Mouse (Mus musculus) layer of hippocampus, adult 18-20 months (tissue): ENCODE results near the gene Alpk3. TPM values are rescaled to one million over a fixed set of nuclear protein-coding genes. Genes with fewer than 3 reads are reported as not detected.

Experiments
- DNase-seq, 2 experiments: peaks; one replicate each; pipeline ENCODE4 v3.0.0; 2022; ENCODE audit warnings: low spot score in 2 of 2
- long read RNA-seq: library from polyadenylated mRNA; stranded (forward); transcript quantifications from one replicate; pipeline ENCODE4 v2.0.0, GENCODE M21; 2021
- total RNA-seq, 2 experiments: library from RNA; stranded (reverse); gene quantifications; 2 replicates each; pipeline ENCODE4 v1.2.3; 2021

Gene Alpk3
- total RNA-seq, result under 1 TPM; 0.79 to 0.82 TPM
- long read RNA-seq, result 0 reads

DNA sequence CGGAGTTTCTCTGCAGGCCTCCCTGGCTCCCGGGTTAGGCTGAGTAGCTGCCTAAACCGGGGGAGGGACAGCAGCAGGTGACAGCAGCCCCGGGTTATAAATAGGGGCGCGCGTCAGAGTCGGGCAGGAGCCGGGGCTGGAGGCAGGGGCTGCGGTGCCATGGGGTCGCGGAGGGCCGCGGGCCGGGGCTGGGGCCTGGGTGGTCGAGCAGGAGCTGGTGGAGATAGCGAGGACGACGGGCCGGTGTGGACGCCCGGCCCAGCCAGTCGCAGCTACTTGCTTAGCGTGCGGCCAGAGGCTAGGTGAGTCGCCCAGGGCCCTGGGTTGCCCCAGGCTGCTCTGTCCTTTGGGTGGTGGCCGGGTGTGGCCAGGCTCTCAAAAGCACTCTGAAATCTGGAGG is at the start of gene Alpk3:
Gene Alpk3, plus strand, starts transcription at position 130 of the 400 bp plus-strand sequence.
- DNase-seq, result no peak

DNA sequence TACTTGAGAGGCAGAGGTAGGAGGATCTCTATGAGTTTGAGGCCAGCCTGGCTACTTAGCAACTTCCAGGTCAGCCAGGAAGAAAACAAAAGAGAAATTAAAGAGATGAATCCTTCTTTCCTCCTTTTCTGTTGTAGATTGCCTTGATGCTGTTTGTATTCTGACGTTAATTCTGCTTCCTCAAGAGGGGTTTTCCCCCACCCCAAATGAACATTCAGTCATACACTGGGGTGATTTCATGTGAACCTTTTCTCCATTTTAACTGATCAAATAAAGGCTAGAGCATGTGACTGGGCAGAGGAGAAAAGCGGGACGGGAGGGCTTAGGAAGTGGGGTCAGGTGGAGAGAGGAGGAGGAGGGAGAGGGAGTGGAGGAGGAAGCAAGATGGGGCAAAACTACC is 49.1 kb upstream of the Alpk3 start:
- no peak for DNase-seq

DNA sequence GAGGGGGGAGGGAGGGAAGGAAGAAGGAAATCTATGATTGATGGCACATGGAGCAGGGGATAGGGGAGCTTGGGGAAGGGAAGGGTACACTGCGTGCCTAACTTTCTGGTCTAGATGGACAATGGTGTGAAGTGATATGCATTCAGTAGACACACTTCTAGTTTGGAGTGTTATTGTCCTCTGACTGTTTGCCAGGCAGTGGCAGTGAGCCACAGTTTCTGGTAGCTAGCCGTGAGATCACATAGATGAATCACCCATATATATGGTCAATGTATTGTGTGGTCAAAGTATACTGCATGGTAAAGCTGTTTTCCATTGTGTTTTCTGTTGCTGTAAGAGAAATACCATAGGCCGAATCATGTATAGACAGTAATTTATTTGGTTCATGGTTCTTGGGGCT is 45.8 kb upstream of the Alpk3 start:
- no peak for DNase-seq

DNA sequence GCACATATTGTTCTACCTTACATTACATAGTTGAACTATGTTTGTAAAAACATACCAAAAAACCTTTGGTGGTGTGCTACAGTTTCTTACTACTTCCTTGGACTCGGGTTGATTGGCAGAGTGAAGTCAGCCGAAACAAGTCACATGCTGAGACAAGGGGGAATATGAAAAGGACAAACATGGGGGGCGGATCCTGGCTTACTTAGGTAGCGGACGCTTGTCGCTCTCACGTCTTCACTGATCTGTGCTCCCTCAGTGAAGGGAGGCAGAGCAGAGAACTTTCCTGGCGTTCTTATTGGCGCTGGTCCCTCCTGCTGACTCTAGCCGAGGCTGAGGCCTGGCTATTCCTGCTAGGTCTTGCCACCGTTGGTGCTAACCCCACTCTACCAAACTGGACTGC is 37.1 kb upstream of the Alpk3 start:
- DNase-seq, result no peak

DNA sequence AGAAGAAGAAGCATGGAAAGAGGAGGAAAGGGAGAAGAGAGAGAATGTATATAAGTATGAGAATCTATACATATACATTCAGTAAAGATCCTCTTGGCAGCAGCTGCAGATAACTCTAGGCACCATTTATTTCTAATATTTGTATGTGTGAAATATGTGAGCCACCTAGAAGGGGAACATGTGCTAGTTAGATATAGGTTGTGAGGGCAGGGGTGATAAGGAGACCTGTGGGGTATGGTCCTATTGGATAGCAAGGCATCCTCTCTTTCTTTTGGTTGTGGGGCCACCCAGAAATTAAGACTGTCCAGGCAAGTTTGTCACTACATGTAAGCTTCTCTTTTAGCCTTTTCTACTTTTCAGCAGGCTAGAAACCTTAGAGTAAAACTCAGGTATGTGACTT is 34.7 kb upstream of the Alpk3 start:
- no peak for DNase-seq

DNA sequence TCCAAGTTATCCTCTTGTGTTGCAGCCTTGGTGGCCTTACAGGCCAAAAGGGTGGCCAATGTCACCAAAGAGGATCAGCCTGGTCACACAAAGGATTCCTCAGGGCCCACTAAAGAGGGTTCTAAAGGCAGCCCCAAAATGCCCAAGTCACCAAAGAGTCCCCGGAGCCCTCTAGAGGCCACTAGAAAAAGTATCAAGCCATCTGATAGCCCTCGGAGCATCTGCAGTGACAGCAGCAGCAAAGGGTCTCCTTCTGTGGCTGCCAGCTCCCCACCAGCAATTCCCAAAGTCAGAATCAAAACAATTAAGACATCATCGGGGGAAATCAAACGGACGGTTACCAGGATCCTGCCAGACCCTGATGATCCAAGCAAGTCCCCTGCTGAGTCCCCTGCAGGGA is 33.3 kb upstream of the Alpk3 start:
- DNase-seq, result peak in 1 of 2 experiments; percentile 22

DNA sequence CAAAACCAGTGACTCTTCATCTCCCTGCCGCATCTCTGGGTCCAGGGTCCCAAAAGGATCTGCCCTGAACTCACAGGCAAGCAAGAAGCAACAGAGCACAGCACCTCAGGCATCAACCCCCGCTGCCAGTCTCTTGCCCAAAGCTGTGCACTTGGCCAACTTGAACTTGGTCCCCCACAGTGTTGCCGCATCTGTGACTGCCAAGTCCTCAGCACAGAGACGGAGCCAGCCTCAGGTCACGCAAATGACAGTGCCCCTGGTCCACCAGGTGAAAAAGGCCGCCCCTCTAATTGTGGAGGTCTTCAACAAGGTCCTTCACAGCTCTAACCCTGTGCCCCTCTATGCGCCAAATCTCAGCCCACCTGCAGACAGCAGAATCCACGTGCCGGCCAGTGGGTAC is 32.7 kb upstream of the Alpk3 start:
- no peak for DNase-seq

DNA sequence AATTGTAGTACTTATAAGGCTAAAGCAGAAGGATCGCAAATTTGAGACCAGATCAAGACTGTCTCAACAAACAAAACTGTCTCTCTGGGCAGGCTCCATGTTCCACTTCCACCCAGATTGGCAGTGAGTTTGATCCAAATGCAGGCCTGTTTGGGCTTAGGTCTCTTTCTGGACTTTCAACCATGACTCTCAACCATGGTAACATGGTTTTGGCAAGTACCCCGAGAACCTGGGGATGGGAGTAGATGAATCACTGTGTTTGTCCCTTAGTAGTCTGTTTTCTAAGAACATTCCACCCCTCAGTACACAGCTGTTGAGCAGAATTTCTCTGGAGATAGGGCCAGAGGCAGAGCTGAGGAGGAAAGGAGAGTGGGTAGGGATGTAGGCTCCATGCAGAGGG is 31.6 kb upstream of the Alpk3 start:
- DNase-seq, result no peak

DNA sequence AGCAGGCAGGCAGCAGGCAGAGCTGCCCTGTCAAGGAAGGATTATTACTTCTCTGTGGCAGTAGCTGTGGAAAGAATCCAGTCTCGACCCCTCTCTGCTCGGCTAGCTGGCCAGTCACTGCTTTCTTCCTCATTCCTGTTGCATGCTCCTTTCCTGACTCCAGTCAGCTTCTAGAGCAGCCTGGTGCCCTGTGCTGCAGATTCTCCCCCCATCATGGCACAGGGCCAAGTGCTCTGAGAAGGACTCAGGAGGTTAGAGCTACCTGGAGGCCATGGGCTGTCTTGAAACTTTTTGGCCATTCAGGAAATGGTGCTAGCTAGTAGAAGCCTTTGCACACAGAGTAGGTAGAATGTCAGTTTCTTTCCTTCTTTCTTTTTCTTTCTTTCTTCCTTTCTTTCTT is 17.7 kb upstream of the Alpk3 start:
- DNase-seq, result no peak

DNA sequence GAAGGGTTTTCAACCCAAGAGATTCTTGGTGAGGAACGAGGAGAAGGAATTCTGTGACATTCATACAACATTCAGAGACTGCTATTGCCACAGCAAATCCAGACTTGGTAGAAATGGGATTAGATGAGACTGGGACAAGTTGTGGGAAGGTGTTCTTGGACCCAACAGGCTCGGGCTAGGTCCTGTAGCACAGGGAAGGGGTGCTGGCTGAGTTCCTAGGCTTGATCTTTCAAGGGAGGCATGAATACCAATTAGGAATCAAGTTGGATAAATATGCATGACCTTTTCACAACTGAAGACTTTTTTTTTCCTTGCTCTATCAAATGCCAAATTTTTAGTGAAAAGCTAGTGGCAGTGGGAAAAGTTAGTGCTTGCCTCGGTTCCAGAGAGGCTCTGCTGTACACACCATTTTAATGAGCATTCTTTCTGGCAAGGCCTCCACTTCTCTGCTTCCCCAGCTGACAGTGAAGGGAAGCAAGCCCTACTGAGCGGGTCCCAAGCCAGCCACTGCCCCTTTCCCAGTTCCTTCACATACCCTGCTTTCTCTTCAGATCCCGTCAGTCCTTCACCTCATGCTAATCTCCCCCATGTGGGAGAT is 14.3 kb upstream of the Alpk3 start:
- DNase-seq, result peak in 1 of 2 experiments; percentile 32

DNA sequence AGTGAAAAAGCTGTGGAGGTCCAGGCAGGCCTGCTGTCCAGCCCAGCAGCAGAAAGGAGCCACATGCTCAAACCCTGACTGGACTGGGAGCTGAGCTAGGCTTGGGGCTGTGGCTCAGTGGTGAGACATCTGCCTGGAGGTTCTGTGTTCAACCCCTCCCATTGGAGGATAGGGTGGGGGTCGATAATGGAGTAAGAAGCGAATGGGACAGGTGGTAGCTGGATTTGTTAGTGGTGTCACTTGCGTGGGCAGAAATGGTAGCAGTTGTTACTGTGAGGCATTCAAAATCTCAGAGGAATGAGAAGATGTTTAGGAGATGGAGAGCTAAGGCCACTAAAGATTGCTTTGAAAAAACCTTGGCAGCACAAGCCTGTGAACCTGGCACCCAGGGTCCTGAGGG is 9.6 kb upstream of the Alpk3 start:
- no peak for DNase-seq

DNA sequence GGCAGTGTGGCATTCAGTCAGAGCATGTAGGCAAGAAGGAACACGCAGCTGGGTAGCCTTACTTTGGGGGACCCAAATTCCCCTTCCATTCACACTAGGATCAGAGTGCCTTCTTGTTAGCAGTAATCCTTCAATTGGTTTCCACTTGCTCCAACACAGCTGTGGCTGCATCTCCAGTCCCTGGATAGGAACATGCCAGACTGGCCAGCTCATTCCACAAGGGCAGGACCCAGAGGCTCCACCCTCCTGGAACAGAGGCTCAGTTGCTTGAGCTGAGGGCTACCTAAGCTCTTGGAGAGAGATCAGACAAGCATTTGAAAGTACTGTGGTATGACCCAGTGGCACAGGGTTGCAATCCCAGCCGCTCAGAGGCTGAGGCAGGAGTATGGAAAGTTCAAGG is 8.9 kb upstream of the Alpk3 start:
- no peak for DNase-seq

DNA sequence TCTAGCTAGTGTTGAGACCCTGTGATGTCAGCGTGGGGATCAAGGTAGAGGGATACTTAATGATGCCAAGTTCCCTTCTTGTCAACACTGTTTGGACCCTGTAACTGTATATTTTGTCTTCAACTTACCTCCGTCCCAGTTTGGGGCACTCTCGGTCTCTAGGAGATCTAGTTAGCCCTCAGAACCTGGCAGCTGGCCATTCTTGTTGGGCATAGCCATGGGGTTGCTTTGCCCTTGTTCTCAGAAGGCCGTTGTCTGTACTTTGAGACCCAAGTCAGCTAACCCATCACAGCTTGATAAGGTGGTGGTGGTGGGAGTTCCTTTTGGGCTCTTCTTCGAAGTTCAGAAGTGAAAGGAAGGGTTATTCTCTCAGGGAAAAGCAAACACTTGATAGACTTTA is 7.4 kb upstream of the Alpk3 start:
- DNase-seq, result no peak

DNA sequence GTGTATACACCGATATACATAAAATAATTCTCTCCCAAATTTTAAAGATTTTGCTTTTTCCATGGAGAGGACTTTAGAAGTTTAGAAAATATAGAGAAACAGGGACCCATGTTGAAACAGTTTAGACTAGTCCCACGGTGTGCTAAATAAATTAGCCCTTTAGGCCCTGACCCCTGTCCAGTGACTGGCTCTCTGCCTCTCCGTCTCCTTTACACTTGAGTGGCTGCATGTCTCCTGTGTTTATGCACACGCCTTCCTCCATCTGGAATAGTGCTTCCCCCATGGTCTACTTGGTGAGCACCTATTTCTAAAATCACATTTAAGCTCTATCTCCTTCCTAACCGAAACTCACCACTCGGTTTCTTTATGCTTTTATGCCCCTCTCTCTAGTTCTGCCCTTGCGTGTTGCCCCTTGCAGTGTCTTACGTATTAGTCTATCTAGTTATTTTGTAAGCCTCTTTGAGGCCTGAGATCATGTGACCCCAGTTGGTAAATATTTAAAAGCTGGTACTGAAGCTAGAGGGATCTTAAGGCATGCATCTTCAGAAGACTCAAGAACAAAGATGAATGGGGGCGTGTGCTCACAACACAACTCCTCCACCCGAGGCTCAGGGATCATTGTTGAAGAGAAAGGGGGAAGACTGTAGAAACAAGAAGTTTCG is 1.6 kb upstream of the Alpk3 start:
- DNase-seq, result no peak

DNA sequence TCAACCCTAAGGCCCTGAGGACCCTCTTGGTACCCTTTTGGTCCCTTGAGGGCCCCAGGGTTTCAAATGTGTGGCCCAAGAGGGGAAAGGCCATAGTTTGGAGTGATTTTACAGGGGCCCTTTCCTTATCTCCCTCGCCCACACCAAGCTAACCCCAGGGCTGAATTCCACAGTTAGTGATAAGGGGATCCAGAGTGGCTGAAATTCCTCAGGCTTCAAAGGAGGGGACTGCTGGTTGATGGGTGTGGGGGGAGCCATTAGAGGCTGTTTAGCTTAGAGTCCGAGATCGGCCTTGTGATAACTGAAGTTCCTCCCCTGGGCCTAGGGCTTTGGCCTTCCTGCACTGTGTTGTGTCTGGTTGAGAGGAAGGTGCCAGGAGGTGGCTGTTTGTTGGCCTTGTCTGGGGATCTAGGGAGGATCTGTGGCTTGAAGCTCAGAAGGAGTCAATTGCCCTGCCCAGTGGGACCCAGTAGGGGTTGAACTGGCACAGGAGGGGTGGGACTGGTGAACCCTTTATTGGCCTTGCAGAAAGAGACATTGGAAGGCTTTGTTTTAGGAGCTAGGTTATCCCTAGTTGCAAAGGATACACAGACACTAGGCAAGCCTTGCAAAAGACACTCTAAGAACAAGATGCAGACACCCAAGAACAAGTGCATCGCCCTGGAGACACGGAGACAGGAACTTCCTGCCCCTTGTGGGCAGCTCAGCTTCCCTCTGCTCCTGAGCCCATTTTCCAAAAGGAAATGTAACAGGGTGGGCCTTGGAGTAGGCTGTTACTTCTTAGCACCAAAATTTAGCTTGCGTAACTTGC is 706 bp downstream of the Alpk3 start:
- no peak for DNase-seq

DNA sequence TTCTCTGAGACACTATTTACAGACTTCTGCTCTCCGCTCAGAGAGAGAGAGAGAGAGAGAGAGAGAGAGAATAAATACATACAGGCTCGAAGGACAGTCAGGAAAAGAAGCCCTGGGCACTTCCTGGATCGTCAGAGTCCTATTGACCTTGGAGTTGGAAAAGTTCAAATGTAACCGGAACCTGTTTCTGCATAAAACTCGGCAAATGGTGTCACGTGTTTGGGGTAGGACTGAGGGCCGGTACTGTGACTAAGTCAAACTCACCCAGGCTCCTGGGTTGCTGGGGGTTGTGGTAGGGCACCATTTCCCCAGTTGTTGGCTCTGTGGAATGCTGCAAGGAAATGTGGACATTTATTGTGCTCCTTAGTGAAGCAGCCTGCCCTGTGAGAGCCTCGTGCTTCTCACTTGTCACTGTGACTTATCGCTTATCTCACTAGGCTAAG is 1.3 kb downstream of the Alpk3 start:
- DNase-seq, result no peak

DNA sequence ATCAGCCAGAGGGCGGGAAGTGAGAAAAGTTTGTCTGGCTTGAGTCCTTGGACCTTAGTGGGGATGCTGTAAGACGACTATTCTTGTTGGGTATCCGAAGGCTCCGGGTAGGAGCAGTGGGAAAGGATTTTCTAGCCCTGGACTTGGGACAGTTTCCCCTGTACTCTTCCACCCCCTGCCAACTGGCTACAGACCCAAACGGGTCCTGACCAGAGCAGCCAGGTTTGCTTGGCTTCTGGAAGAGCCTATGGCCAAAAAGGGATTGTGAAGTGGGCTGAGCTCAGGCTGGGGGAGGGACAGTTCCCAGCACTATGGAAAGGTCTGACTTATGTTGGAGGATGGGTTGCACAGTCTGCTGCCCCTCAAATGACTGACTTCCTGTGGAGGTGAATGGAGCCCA is 2.0 kb downstream of the Alpk3 start:
- no peak for DNase-seq

DNA sequence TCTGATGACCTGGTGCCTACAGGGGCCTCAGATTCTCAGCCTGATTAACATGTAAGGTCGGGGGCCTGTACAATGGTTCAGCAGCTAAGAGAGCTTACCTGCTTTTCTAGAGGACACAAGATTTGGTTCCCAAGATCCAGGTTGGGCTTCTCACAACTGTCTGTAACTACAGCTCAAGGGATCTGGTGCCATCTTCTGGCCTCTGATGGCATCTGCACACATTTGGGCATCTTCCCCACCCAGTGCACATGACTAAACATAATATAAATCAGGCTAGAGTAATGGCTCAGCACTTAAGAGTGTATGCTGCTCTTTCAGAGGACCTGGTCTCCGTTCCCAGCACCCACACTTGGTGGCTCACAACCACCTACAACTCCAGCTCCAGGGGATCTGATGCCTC is 3.5 kb downstream of the Alpk3 start:
- no peak for DNase-seq

DNA sequence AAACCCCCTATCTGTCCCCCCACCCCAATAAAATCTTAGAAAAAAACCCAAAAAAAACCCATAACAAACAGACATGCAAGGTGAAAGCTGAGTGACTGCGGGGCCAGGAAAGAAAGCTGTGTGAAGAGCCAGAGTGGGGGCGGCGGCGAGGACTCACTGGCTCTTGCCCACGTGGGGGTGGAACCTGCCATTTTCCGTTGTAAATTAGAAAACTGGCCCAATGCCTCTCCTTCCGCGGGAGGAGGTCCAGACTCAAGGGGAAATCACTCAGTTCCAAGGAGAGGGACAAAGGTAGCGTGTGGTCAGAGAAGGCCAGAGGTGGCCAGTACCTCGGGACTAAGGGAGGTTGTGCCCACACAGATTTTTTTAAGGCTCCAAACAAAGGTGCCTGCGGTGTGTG is 4.5 kb downstream of the Alpk3 start:
- DNase-seq, result no peak

DNA sequence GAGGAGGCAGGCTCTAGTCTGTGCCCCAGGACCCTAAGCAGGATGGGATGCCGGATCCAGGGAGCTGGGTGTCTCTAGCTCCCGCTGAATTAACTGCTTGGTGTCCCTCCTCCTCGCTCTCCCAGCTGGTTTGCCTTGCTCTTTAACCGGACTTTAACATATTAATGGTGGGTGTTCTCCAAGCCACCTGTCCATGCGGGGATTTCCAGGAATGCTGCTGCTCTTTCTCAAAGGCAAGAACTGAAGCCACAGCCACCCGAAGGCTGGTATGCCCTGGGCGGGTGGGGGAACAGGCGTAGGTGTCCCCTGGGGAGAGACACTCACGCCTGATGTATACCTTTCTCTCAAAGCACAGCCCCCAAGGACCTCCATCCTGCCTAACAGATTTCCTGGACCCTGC is 5.9 kb downstream of the Alpk3 start:
- peak in 1 of 2 experiments; percentile 9 for DNase-seq

DNA sequence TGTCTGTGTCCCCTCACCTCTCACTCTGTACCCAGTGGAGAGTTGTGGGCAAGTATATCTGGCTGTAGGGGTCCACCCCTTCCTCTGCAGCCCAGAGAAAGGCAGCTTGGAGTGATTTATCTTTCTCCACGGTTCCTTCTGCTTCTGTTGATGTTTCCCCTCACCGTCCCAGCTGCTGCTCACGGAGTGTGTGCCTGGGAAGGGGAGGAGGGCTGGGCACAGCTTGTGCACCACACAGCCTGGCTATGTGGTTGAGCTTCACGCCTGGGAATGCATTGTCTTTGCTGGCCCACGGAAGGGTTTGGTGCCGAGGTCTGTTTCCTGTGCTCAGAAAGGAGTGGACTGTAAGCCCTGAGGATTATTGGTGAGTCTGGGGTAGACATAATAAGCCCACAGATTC is 9.3 kb downstream of the Alpk3 start:
- DNase-seq, result no peak

DNA sequence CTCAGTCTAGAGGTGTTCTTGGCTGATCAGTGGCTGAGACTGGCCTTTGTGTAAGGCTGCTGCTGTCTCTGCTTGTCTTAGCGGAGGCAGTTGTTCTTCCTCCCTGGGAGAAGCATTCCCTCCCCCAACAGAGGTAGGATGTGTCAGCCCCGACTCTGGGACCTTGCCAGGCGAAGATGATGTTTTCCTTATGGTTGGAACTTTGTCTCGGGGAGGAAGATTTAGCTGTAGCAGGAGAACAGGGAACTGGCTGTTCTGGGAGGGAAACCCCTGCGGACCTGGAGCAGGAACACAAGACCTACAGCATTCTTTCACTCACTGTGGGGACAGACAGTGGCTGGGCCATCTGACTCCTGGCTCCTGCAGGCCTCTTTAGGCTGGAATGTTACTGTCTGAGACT is 15.1 kb downstream of the Alpk3 start:
- peak in 1 of 2 experiments; percentile 12 for DNase-seq
